Mouse (Mus musculus) kidney, adult 2 months (tissue): ENCODE data around the gene Hbp1.

Source experiments
- CTCF ChIP-seq: fragments of 200-500 bp; conservative IDR thresholded peaks from 2 replicates; pipeline ENCODE4 v1.5.1; 2011; ENCODE audit warnings: low read depth, mild to moderate bottlenecking, control low read depth, low read length, moderate library complexity, mixed read lengths; ENCODE audit not compliant: insufficient read depth, insufficient read length
- POLR2A ChIP-seq: fragments of 200-500 bp; IDR thresholded peaks from one replicate; pipeline ENCODE4 v1.6.1; 2011; ENCODE audit warnings: low read depth, low read length, control low read depth

- TF ChIP-seq POLR2A (no peak), CTCF (no peak)
These were observed 73.6 kb downstream of the Hbp1 start for GRCm38 (mm10) chr12:31876775-31877174.
